Comparison of ENCODE assay signal across 32 mouse cellular contexts in genomic region chr2:59280914-59281562, GRCm38 (mm10).
DNase-seq lines count a peak whose midpoint lies in the region; ATAC-seq and TF ChIP-seq lines count a peak whose summit lies in the region.
"Had no signal": no experiment of that assay in that cellular context is flagged by ENCODE, and none has a peak within 500 bp of the region (broad histone marks: within the 10 kb centered on the region; RNA-seq: fewer than 3 reads in every experiment).

No protein-coding gene starts in this region.

- H3K4me1 ChIP-seq in hindbrain, embryonic 16.5 days (ENCODE audit: control insufficient read depth, insufficient read depth, low read depth, low read length), result no peaks in the 10 kb centered on the region
- H3K4me1 ChIP-seq in hindbrain, embryonic 12.5 days, result no peaks in the 10 kb centered on the region
- H3K4me1 ChIP-seq in kidney, postnatal 0 days (replicated peaks; ENCODE audit: insufficient read depth, low read length), result 0 out of 2 replicates have a peak, but pooled peaks cover 10% of the 10 kb centered on the region
- no peaks in the 10 kb centered on the region for H3K4me1 ChIP-seq in stomach, embryonic 15.5 days
- no peaks in the 10 kb centered on the region for H3K4me1 ChIP-seq in forebrain, embryonic 11.5 days (replicated peaks; ENCODE audit: control insufficient read depth, insufficient read depth, low read length)
- H3K4me1 ChIP-seq: embryonic facial prominence, embryonic 12.5 days; liver, embryonic 13.5 days had no signal

- no peak overlapping the region for H3K4me2 ChIP-seq in hindbrain, embryonic 16.5 days (ENCODE audit: low read length)
- H3K4me2 ChIP-seq in hindbrain, embryonic 12.5 days (replicated peaks), result no peak overlapping the region
- H3K4me2 ChIP-seq in kidney, postnatal 0 days (ENCODE audit: low read length), result no peak overlapping the region
- no peak overlapping the region for H3K4me2 ChIP-seq in stomach, embryonic 15.5 days
- H3K4me2 ChIP-seq in forebrain, embryonic 11.5 days (ENCODE audit: low read depth, low read length, severe bottlenecking), result no peak overlapping the region
- H3K4me2 ChIP-seq: embryonic facial prominence, embryonic 12.5 days; forebrain, embryonic 15.5 days; heart, embryonic 12.5 days; limb, embryonic 15.5 days; liver, embryonic 13.5 days; midbrain, embryonic 15.5 days had no signal

- H3K4me3 ChIP-seq in hindbrain, embryonic 16.5 days (ENCODE audit: low read length), result no peak overlapping the region
- H3K4me3 ChIP-seq in hindbrain, embryonic 12.5 days, result no peak overlapping the region
- no peak overlapping the region for H3K4me3 ChIP-seq in kidney, postnatal 0 days (replicated peaks; ENCODE audit: low read depth, low read length)
- no peak overlapping the region for H3K4me3 ChIP-seq in stomach, embryonic 15.5 days (replicated peaks)
- H3K4me3 ChIP-seq in forebrain, embryonic 11.5 days (ENCODE audit: low read depth, low read length), result no peak overlapping the region
- H3K4me3 ChIP-seq: embryonic facial prominence, embryonic 12.5 days; forebrain, embryonic 15.5 days; heart, adult 2 months; heart, embryonic 12.5 days; limb, embryonic 10.5 days; limb, embryonic 15.5 days; liver, embryonic 13.5 days; megakaryocyte, embryonic 14.5 days; midbrain, embryonic 15.5 days had no signal

- H3K9ac ChIP-seq in hindbrain, embryonic 16.5 days (ENCODE audit: low read depth, low read length), result no peak overlapping the region
- no peak overlapping the region for H3K9ac ChIP-seq in hindbrain, embryonic 12.5 days
- no peak overlapping the region for H3K9ac ChIP-seq in kidney, postnatal 0 days (ENCODE audit: low read depth, low read length)
- H3K9ac ChIP-seq in stomach, embryonic 15.5 days, result no peak overlapping the region
- H3K9ac ChIP-seq in forebrain, embryonic 11.5 days (ENCODE audit: low read length), result no peak overlapping the region
- H3K9ac ChIP-seq: embryonic facial prominence, embryonic 12.5 days; forebrain, embryonic 15.5 days; heart, embryonic 12.5 days; limb, embryonic 15.5 days; liver, embryonic 13.5 days; midbrain, embryonic 15.5 days had no signal

- TF ChIP-seq CTCF in kidney, postnatal 0 days (IDR thresholded peaks at IDR 0.05; ENCODE audit: low read depth), result no peak

- no peak overlapping the region; the same call in 1 of the 2 replicates for H3K27ac ChIP-seq in hindbrain, embryonic 16.5 days (ENCODE audit: low read depth, low read length)
- H3K27ac ChIP-seq in hindbrain, embryonic 12.5 days, result no peak overlapping the region
- H3K27ac ChIP-seq in kidney, postnatal 0 days, result no peak overlapping the region
- no peak overlapping the region for H3K27ac ChIP-seq in stomach, embryonic 15.5 days
- no peak overlapping the region for H3K27ac ChIP-seq in forebrain, embryonic 11.5 days (ENCODE audit: low read depth, low read length)
- H3K27ac ChIP-seq: embryonic facial prominence, embryonic 12.5 days; forebrain, embryonic 15.5 days; heart, adult 2 months; limb, embryonic 10.5 days; limb, embryonic 15.5 days; liver, embryonic 13.5 days; midbrain, embryonic 15.5 days had no signal

- no peaks in the 10 kb centered on the region for H3K27me3 ChIP-seq in hindbrain, embryonic 16.5 days (replicated peaks; ENCODE audit: control insufficient read depth, insufficient read depth, low read length)
- no peaks in the 10 kb centered on the region for H3K27me3 ChIP-seq in hindbrain, embryonic 12.5 days
- no peaks in the 10 kb centered on the region for H3K27me3 ChIP-seq in kidney, postnatal 0 days (ENCODE audit: insufficient read depth, low read length)
- H3K27me3 ChIP-seq in stomach, embryonic 15.5 days (replicated peaks), result no peaks in the 10 kb centered on the region
- H3K27me3 ChIP-seq in forebrain, embryonic 11.5 days (ENCODE audit: control insufficient read depth, insufficient read depth, low read length), result no peaks in the 10 kb centered on the region
- H3K27me3 ChIP-seq: CH12.LX; embryonic facial prominence, embryonic 12.5 days; forebrain, embryonic 15.5 days; heart, embryonic 12.5 days; limb, embryonic 15.5 days; liver, embryonic 13.5 days; megakaryocyte, embryonic 14.5 days; midbrain, embryonic 15.5 days had no signal

- peak; percentile 11 for DNase-seq in embryo, embryonic 10.5 days (ENCODE audit: low spot score)
- no peak for DNase-seq in embryo, embryonic 9.5 days (ENCODE audit: extremely low spot score)
- peak; percentile 66 for DNase-seq in kidney, postnatal 0 days (ENCODE audit: low spot score)
- no peak for DNase-seq in kidney, adult 18-20 months
- no peak for DNase-seq in forebrain, embryonic 11.5 days (ENCODE audit: low spot score)
- DNase-seq: adrenal gland, adult 2 months; adrenal gland, postnatal 36 days; cerebellum, adult 18-20 months; cerebellum, postnatal 10 days; gastrocnemius, postnatal 36 days; heart, adult 2 months; kidney, postnatal 10 days; layer of hippocampus, adult 9-11 months; liver, embryonic 13.5 days; lung, adult 18-20 months; lung, postnatal 4 days; thymus, adult 2 months; thymus, postnatal 36 days had no signal

- 77% methylated on average over 7 of the region's 7 CpGs for WGBS in hindbrain, embryonic 16.5 days
- 76% methylated on average over 7 of the region's 7 CpGs for WGBS in hindbrain, embryonic 12.5 days
- WGBS in kidney, postnatal 0 days, result 52% methylated on average over 7 of the region's 7 CpGs
- 66% methylated on average over 7 of the region's 7 CpGs for WGBS in stomach, embryonic 15.5 days
- WGBS in forebrain, embryonic 11.5 days, result 88% methylated on average over 7 of the region's 7 CpGs

- peak; percentile 67; the same call in 1 of the 2 replicates for ATAC-seq in hindbrain, embryonic 16.5 days
- no peak for ATAC-seq in hindbrain, embryonic 12.5 days (ENCODE audit: low FRiP score)
- no peak; the same call in 1 of the 2 replicates for ATAC-seq in kidney, postnatal 0 days (replicated peaks; ENCODE audit: low FRiP score, low read depth)
- 0 out of 2 replicates have a peak, but pooled peaks have one; percentile 27 for ATAC-seq in stomach, embryonic 15.5 days (ENCODE audit: insufficient read depth, low FRiP score, low read depth)
- no peak for ATAC-seq in forebrain, embryonic 11.5 days (replicated peaks; ENCODE audit: low FRiP score)
- ATAC-seq: activated CD4-positive, CD25-positive, alpha-beta regulatory T cell, adult 4 months; forebrain, embryonic 15.5 days; inflammation-experienced regulatory T-cells, adult 6 months; lung, postnatal 0 days; midbrain, embryonic 15.5 days had no signal

- H3K9me3 ChIP-seq in hindbrain, embryonic 16.5 days (ENCODE audit: control insufficient read depth, low read length), result no peaks in the 10 kb centered on the region
- no peaks in the 10 kb centered on the region for H3K9me3 ChIP-seq in hindbrain, embryonic 12.5 days (replicated peaks)
- H3K9me3 ChIP-seq in kidney, postnatal 0 days (replicated peaks; ENCODE audit: low read length), result no peaks in the 10 kb centered on the region
- H3K9me3 ChIP-seq in stomach, embryonic 15.5 days, result no peaks in the 10 kb centered on the region
- no peaks in the 10 kb centered on the region for H3K9me3 ChIP-seq in forebrain, embryonic 11.5 days (ENCODE audit: control insufficient read depth, low read length)
- H3K9me3 ChIP-seq: embryonic facial prominence, embryonic 12.5 days; forebrain, embryonic 15.5 days; heart, embryonic 12.5 days; limb, embryonic 10.5 days; limb, embryonic 15.5 days; liver, embryonic 13.5 days; megakaryocyte, embryonic 14.5 days; midbrain, embryonic 15.5 days had no signal

- no peaks in the 10 kb centered on the region for H3K36me3 ChIP-seq in hindbrain, embryonic 16.5 days (ENCODE audit: control insufficient read depth, insufficient read depth, low read length)
- no peaks in the 10 kb centered on the region for H3K36me3 ChIP-seq in hindbrain, embryonic 12.5 days
- no peaks in the 10 kb centered on the region for H3K36me3 ChIP-seq in kidney, postnatal 0 days (ENCODE audit: insufficient read depth, low read length)
- H3K36me3 ChIP-seq in stomach, embryonic 15.5 days, result no peaks in the 10 kb centered on the region
- H3K36me3 ChIP-seq in forebrain, embryonic 11.5 days (ENCODE audit: control insufficient read depth, insufficient read depth, low read length), result no peaks in the 10 kb centered on the region
- H3K36me3 ChIP-seq: embryonic facial prominence, embryonic 12.5 days; forebrain, embryonic 15.5 days; limb, embryonic 10.5 days; limb, embryonic 15.5 days; liver, embryonic 13.5 days; midbrain, embryonic 15.5 days had no signal

Comparison
In these comparisons a context has a peak if more than half of its experiments do, and no peak if none do; other contexts are left out.
1. DNase-seq: peak in embryo, embryonic 10.5 days (single experiment) and kidney, postnatal 0 days (single experiment); none in embryo, embryonic 9.5 days (single experiment), kidney, adult 18-20 months (single experiment) and forebrain, embryonic 11.5 days (single experiment).
2. ATAC-seq: peak in hindbrain, embryonic 16.5 days (single experiment) and stomach, embryonic 15.5 days (single experiment); none in hindbrain, embryonic 12.5 days (single experiment), kidney, postnatal 0 days (single experiment) and forebrain, embryonic 11.5 days (single experiment).